Mouse (Mus musculus) heart, embryonic 14.5 days (tissue): ENCODE results near the gene Olfr813. TPM values are rescaled to one million over a fixed set of nuclear protein-coding genes. Genes with fewer than 3 reads are reported as not detected.

Experiments
- polyA plus RNA-seq: library from polyadenylated mRNA; unstranded; fragments of >200 nt; fragmentation: Nextera tagmentation; extraction: Ambion mirVana; gene quantifications from 2 replicates; pipeline ENCODE4 v1.2.1, GENCODE M21; 2014

Olfr813 gene
- polyA plus RNA-seq, 1 experiment from 2014 or later = not detected

Other genes with a start within 250 kb of the Olfr813 start
- not detected in 2 replicates for gene Olfr796, start 242.8 kb upstream of the Olfr813 start, polyA plus RNA-seq
- not detected in 2 replicates for gene Olfr798, start 227.4 kb upstream of the Olfr813 start, polyA plus RNA-seq
- not detected in 2 replicates for gene Olfr799, start 217.9 kb upstream of the Olfr813 start, polyA plus RNA-seq
- not detected in 2 replicates for gene Olfr800, start 197.7 kb upstream of the Olfr813 start, polyA plus RNA-seq
- not detected in 2 replicates for gene Olfr801, start 181.5 kb upstream of the Olfr813 start, polyA plus RNA-seq
- not detected in 2 replicates for gene Olfr802, start 167.2 kb upstream of the Olfr813 start, polyA plus RNA-seq
- gene Olfr803, start 161.1 kb upstream of the Olfr813 start, polyA plus RNA-seq = not detected in 2 replicates
- gene Olfr804, start 152.2 kb upstream of the Olfr813 start, polyA plus RNA-seq = not detected in 2 replicates
- not detected in 2 replicates for gene Olfr805, start 126.0 kb upstream of the Olfr813 start, polyA plus RNA-seq
- not detected in 2 replicates for gene Olfr806, start 113.4 kb upstream of the Olfr813 start, polyA plus RNA-seq
- gene Olfr807, start 97.6 kb upstream of the Olfr813 start, polyA plus RNA-seq = not detected in 2 replicates
- gene Olfr808, start 89.9 kb upstream of the Olfr813 start, polyA plus RNA-seq = not detected in 2 replicates
- not detected in 2 replicates for gene Olfr809, start 80.7 kb upstream of the Olfr813 start, polyA plus RNA-seq
- not detected in 2 replicates for gene Olfr810, start 60.5 kb upstream of the Olfr813 start, polyA plus RNA-seq
- not detected in 2 replicates for gene Olfr811, start 51.0 kb upstream of the Olfr813 start, polyA plus RNA-seq
- not detected in 2 replicates for gene Olfr812, start 9.3 kb upstream of the Olfr813 start, polyA plus RNA-seq
- gene Olfr814, start 24.5 kb downstream of the Olfr813 start, polyA plus RNA-seq = not detected in 2 replicates
- gene Olfr815, start 50.5 kb downstream of the Olfr813 start, polyA plus RNA-seq = not detected in 2 replicates
- gene Olfr816, start 60.2 kb downstream of the Olfr813 start, polyA plus RNA-seq = not detected in 2 replicates
- not detected in 2 replicates for gene Olfr818, start 93.7 kb downstream of the Olfr813 start, polyA plus RNA-seq
- gene Olfr819, start 111.9 kb downstream of the Olfr813 start, polyA plus RNA-seq = not detected in 2 replicates
- not detected in 2 replicates for gene Olfr247, start 120.8 kb downstream of the Olfr813 start, polyA plus RNA-seq
- not detected in 2 replicates for gene Gm10310, start 129.7 kb downstream of the Olfr813 start, polyA plus RNA-seq
- gene Olfr820, start 157.3 kb downstream of the Olfr813 start, polyA plus RNA-seq = not detected in 2 replicates
- gene Olfr821, start 175.0 kb downstream of the Olfr813 start, polyA plus RNA-seq = not detected in 2 replicates
- gene Olfr822, start 215.8 kb downstream of the Olfr813 start, polyA plus RNA-seq = not detected in 2 replicates